Mouse (Mus musculus) lung, postnatal 0 days (tissue): Measurements from ENCODE around the gene Stmn3. TPM values are rescaled to one million over a fixed set of nuclear protein-coding genes. Genes with fewer than 3 reads are reported as not detected.

Experiments
- ATAC-seq: fragments of 200-750 bp; cut with Nextera tagmentation; 2 replicates; pipeline ENCODE4 v1.8.0; 2017; ENCODE audit warnings: moderate library complexity
- DNase-seq: peaks from one replicate; pipeline ENCODE4 v3.0.0-alpha.2; 2016; ENCODE audit warnings: low spot score
- H3K27ac ChIP-seq: fragments of 300-500 bp; sonication (generic); 2 replicates; pipeline ENCODE4 v1.5.1; 2014; ENCODE audit warnings: antibody characterized with exemption, mild to moderate bottlenecking, low read length, mixed read lengths
- H3K27me3 ChIP-seq: fragments of 300-500 bp; sonication (generic); replicated peaks from 2 replicates; pipeline ENCODE4 v1.6.1; 2014; ENCODE audit warnings: low read length, mixed read lengths; ENCODE audit not compliant: insufficient read depth
- H3K36me3 ChIP-seq: fragments of 300-500 bp; sonication (generic); 2 replicates; pipeline ENCODE4 v1.6.1; 2014; ENCODE audit warnings: low read length, mixed read lengths; ENCODE audit not compliant: insufficient read depth
- H3K4me1 ChIP-seq: fragments of 300-500 bp; sonication (generic); 2 replicates; pipeline ENCODE4 v1.6.1; 2014; ENCODE audit warnings: antibody characterized with exemption, low read depth, low read length, mixed read lengths; ENCODE audit not compliant: insufficient read depth
- H3K4me2 ChIP-seq: fragments of 300-500 bp; sonication (generic); replicated peaks from 2 replicates; pipeline ENCODE4 v1.6.1; 2014; ENCODE audit warnings: low read depth, mild to moderate bottlenecking, low read length, moderate library complexity, mixed read lengths
- H3K4me3 ChIP-seq: fragments of 300-500 bp; sonication (generic); 2 replicates; pipeline ENCODE4 v1.5.1; 2014; ENCODE audit warnings: low read depth, low read length
- H3K9ac ChIP-seq: fragments of 300-500 bp; sonication (generic); replicated peaks from 2 replicates; pipeline ENCODE4 v1.6.1; 2014; ENCODE audit warnings: low read depth, mild to moderate bottlenecking
- H3K9me3 ChIP-seq: fragments of 300-500 bp; sonication (generic); 2 replicates; pipeline ENCODE4 v1.6.1; 2016; ENCODE audit warnings: low read length, mixed read lengths
- CTCF ChIP-seq: IDR thresholded peaks from 2 replicates; pipeline ENCODE4 v1.5.1; 2016; ENCODE audit warnings: antibody characterized with exemption, mild to moderate bottlenecking
- EP300 ChIP-seq: IDR thresholded peaks from 2 replicates; pipeline ENCODE4 v1.6.1; 2016; ENCODE audit warnings: antibody characterized with exemption, mild to moderate bottlenecking, control low read depth
- WGBS: fragments of 180-500 bp; shearing (Covaris S2); extraction: QIAGEN DNeasy Blood & Tissue Kit; methylation state at CpG from one replicate; pipeline ENCODE4 v1.1.7; 2014; 5-methylcytosine and 5-hydroxymethylcytosine counted together
- polyA plus RNA-seq: library from polyadenylated mRNA; unstranded; fragments of >200 nt; fragmentation: Nextera tagmentation; extraction: Ambion mirVana; gene quantifications from 2 replicates; pipeline ENCODE4 v1.2.1, GENCODE M21; 2015

Gene Stmn3
- 0.51 and 0.95 TPM in 2 replicates for polyA plus RNA-seq

- peak; percentile 51 for DNase-seq
- Histone ChIP-seq H3K4me3 (no peak within 1 kb of the TSS), H3K4me1 (no peaks in the 10 kb centered on the region), H3K36me3 (no peaks in the 10 kb centered on the region), H3K9ac (no peak within 1 kb of the TSS), H3K27ac (no peak within 1 kb of the TSS), H3K4me2 (peak within 1 kb of the TSS; percentile 14), H3K9me3 (no peaks in the 10 kb centered on the region), H3K27me3 (peaks cover 19% of the 10 kb centered on the region)
- no peak for TF ChIP-seq CTCF
- no peak for TF ChIP-seq EP300
- WGBS, result 5% methylated on average over 23 of the region's 23 CpGs
- ATAC-seq, result peak; percentile 54
Observed at GRCm38 (mm10) chr2:181314080-181314810, at the start of gene Stmn3. Stmn3 (minus strand) TSS chr2:181314500.

GRCm38 (mm10) chr2:181363946-181364345, 49.6 kb upstream of the Stmn3 start:
- Histone ChIP-seq H3K4me2 (peak overlapping the region; percentile 97; the same call in 1 of the 2 replicates), H3K9ac (no peak overlapping the region), H3K9me3 (no peaks in the 10 kb centered on the region), H3K27me3 (no peaks in the 10 kb centered on the region), H3K4me1 (peaks cover 13% of the 10 kb centered on the region; the same call in 1 of the 2 replicates), H3K4me3 (peak overlapping the region; percentile 91; the same call in 1 of the 2 replicates), H3K27ac (no peak overlapping the region), H3K36me3 (peaks cover 26% of the 10 kb centered on the region)
- ATAC-seq, result no peak
- no peak for TF ChIP-seq EP300
- no peak for TF ChIP-seq CTCF
- no peak for DNase-seq
- 77% methylated on average over 3 of the region's 3 CpGs for WGBS

GRCm38 (mm10) chr2:181356780-181357179, 42.5 kb upstream of the Stmn3 start:
- TF ChIP-seq EP300 (no peak), CTCF (no peak)
- no peak overlapping the region for H3K4me2 ChIP-seq
- no peak overlapping the region for H3K4me3 ChIP-seq
- no peaks in the 10 kb centered on the region for H3K27me3 ChIP-seq
- DNase-seq (no peak), ATAC-seq (no peak)
- H3K27ac ChIP-seq, result no peak overlapping the region
- WGBS, result 75% methylated on average over 3 of the region's 3 CpGs
- no peak overlapping the region for H3K9ac ChIP-seq
- no peaks in the 10 kb centered on the region for H3K4me1 ChIP-seq
- no peaks in the 10 kb centered on the region for H3K9me3 ChIP-seq
- H3K36me3 ChIP-seq, result peaks cover 40% of the 10 kb centered on the region

- H3K36me3 ChIP-seq, result peaks cover 13% of the 10 kb centered on the region; the same call in 1 of the 2 replicates
- WGBS, result 89% methylated on average over 6 of the region's 6 CpGs
- no peak overlapping the region for H3K9ac ChIP-seq
- DNase-seq (no peak), ATAC-seq (no peak)
- H3K9me3 ChIP-seq, result no peaks in the 10 kb centered on the region
- no peaks in the 10 kb centered on the region for H3K27me3 ChIP-seq
- no peak overlapping the region for H3K27ac ChIP-seq
- TF ChIP-seq CTCF, result no peak
- no peak for TF ChIP-seq EP300
- H3K4me2 ChIP-seq, result no peak overlapping the region
- H3K4me3 ChIP-seq, result no peak overlapping the region
- H3K4me1 ChIP-seq, result no peaks in the 10 kb centered on the region
Observed at GRCm38 (mm10) chr2:181342766-181343165, 28.5 kb upstream of the Stmn3 start.

- Histone ChIP-seq H3K27me3 (no peaks in the 10 kb centered on the region), H3K27ac (no peak overlapping the region), H3K4me1 (no peaks in the 10 kb centered on the region), H3K9ac (no peak overlapping the region), H3K4me3 (no peak overlapping the region), H3K4me2 (no peak overlapping the region), H3K36me3 (peaks cover 22% of the 10 kb centered on the region; the same call in 1 of the 2 replicates), H3K9me3 (no peaks in the 10 kb centered on the region)
- WGBS, result 92% methylated on average over 4 of the region's 4 CpGs
- DNase-seq, result no peak
- no peak for ATAC-seq
- TF ChIP-seq CTCF (no peak), EP300 (no peak)
Observed at GRCm38 (mm10) chr2:181340426-181340825, 26.1 kb upstream of the Stmn3 start.

GRCm38 (mm10) chr2:181334023-181334422, 19.7 kb upstream of the Stmn3 start:
- peak; percentile 62 for ATAC-seq
- Histone ChIP-seq H3K27ac (no peak overlapping the region), H3K9me3 (no peaks in the 10 kb centered on the region), H3K36me3 (peaks cover 23% of the 10 kb centered on the region; the same call in 1 of the 2 replicates), H3K9ac (no peak overlapping the region), H3K4me2 (no peak overlapping the region), H3K27me3 (no peaks in the 10 kb centered on the region), H3K4me1 (no peaks in the 10 kb centered on the region), H3K4me3 (no peak overlapping the region)
- TF ChIP-seq CTCF (peak; percentile 77), EP300 (no peak)
- DNase-seq, result peak; percentile 73
- 57% methylated on average over 3 of the region's 3 CpGs for WGBS
